Mouse (Mus musculus): ENCODE results near the gene D330020A13Rik.
"Not testable (repeated sequence)": the region's sequence is repeated elsewhere in the genome, so short reads cannot be mapped to it uniquely, and the experiment has no call there.

The D330020A13Rik gene

DNA sequence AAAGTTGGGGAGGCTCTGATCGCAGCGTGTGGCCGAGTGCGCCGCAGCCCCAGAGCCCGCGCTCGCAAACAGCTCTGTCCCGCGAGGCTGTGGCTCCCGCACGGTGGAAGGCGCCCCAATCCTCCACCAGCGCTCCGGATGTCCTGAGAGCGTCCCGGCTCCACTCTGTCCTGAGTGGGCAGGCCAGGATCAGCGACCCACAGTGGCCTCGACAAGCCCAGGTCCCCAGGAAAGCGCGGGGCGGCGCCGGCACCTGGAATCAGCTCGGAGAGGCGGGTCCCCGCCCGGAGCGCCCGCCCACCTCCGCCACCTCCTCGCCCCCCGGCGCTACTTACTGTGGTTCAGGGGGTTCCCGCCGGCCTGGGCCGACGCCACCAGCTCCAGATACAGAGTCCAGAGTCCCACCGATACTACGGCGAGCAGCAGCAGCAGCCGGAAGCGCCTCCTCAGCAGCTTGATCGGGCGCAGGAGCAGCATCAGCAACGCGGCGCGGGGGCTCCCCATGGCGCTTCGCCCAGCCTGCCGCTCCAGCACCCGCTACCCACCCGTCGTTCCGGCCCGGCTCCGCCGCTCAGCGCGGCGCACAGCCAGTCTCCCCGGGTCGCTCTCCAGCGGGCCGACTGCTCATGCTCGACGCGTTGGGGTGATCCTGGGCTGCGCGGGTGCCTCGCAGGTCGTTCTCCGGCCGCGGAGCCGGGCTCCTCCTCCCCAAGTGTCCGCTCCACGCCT, at the start of gene D330020A13Rik, which contains the start of gene B4galnt3:
D330020A13Rik (plus strand) TSS at position 309 of the 729 bp plus-strand sequence.
B4galnt3 (minus strand) TSS at position 504 of the 729 bp plus-strand sequence.
- DNase-seq (ENCODE audit: inconsistent ontology term), result peak; percentile 50

DNA sequence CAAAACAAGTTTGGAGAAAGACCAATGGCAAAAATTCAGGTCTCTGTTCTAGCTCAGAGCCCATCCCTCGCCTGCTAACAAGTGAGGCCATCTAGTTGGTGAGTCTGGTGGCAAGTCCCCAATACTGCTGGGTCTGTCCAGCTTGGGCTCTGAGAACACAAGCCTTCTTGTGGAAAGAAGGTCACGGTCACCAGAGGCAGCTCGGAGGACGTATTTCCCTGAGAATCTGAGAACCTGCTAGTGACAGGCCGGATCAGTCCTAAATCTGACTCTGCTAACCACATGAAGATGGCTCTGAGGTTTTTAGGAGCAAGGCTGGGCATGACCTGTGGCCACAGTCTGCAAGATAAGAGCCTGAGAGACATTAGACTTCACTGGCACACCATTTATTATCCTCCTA, 47.5 kb upstream of the D330020A13Rik start:
- DNase-seq (ENCODE audit: inconsistent ontology term), result no peak

DNA sequence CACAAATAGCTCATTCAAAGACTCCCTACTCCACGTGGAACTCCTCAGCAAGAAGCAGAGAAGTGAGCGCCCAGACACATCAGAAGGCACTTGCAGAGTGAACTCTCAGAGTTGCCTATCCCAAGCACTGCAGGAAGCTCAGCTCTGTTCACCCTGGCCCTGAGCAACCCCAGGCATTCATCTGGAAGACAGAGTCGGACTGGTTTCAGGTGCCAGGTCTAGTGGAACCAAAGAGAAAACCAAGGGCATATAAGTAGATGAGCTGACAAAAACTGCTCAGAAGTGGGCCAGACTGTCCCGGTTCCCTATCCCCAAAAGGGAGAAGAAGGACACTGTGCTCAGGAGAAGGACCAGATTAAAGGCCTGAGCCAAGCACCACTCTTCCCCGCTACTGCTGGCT, 44.3 kb upstream of the D330020A13Rik start:
- no peak for DNase-seq (ENCODE audit: inconsistent ontology term)

DNA sequence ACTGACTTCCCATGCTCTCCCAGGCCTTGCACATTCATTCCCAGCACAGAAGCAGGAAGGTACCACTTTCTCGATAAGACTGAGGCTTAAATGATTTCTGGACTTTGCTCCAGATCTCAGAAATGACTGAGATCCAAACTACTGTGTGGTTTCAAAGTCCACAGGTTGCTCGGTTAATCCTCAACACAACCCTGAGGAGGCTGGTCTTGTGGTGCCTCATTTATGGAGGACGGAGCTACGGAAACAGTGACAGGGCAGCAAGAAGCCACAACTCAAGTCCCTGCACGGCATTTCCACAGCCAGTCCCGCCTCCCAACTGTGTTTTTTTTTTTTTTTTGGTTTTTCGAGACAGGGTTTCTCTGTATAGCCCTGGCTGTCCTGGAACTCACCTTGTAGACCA, 43.2 kb upstream of the D330020A13Rik start:
- no peak for DNase-seq (ENCODE audit: inconsistent ontology term)

DNA sequence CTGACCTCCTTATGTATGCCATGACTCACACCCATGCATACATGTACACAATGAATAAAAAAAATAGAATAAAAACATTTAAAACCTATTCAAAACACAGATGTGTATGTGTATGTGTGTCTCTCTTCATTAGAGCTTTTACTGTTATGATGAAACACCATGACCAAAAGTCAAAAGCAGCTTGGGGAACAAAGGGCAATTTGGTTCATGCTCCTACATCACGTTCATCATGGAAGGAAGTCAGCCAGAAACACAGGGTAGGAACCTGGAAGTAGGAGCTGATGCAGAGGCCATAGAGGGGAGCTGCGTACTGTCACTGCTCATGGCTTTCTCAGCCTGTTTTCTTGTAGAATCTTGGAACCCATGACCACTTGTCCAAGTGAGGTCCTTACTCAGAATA, 41.4 kb upstream of the D330020A13Rik start:
- no peak for DNase-seq (ENCODE audit: inconsistent ontology term)

DNA sequence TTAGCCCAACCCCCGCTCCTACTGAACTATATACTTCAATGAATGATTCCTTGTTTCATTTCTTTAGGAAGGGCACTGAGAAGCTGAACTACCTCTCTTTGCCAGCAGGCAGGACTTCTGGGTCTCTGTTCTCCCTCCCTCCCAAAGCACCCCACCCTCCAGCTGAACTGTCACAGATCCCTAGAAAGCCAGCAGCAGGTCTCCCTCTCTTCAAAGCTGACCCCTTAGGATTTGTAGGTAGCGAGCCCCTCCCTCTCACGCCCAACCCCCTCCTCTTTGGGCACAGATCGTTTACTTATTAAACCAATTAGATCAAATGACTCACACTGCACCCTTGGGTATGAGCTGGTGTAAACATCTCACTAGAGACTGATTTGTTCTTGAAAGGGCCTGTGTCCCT, 39.5 kb upstream of the D330020A13Rik start:
- DNase-seq (ENCODE audit: inconsistent ontology term), result no peak

DNA sequence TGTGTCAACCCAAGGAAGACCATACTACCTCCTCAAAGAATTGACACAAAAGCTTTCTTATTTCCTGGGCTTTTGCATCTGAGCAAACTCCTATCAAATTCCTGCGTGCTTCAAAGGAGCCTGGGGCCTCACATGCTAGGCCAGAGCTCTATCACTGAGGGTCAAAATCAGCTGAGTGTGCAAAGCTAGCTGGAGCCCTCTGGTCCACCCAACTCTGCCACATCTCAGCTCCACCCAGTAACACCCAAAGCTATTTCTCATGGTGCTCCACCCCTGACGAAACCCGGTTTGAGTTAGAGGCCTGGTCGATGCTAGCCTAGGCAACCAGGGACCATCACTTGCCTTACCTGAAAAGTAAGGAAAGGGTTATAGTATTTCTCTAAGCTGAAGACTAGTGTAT, 39.0 kb upstream of the D330020A13Rik start:
- no peak for DNase-seq (ENCODE audit: inconsistent ontology term)

DNA sequence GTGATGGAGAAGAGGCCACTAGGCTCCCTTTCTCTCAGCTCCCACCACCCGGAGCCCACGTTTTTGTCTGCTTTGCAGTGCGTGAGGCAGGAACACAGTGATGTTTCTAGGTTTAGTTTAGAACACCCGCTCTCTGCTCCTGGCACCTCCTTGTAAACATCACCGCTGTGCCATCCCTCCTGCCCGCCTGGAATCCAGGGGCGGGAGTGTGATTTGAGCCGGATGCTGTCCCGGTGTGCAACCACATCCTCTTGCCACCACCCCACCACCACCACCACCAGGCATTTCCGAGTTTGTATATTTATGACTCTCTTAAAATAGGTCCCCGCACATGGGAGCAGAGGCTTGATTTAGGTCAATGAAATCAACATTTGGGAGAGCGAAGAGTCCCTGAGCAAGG, 38.5 kb upstream of the D330020A13Rik start:
- DNase-seq (ENCODE audit: inconsistent ontology term), result no peak

DNA sequence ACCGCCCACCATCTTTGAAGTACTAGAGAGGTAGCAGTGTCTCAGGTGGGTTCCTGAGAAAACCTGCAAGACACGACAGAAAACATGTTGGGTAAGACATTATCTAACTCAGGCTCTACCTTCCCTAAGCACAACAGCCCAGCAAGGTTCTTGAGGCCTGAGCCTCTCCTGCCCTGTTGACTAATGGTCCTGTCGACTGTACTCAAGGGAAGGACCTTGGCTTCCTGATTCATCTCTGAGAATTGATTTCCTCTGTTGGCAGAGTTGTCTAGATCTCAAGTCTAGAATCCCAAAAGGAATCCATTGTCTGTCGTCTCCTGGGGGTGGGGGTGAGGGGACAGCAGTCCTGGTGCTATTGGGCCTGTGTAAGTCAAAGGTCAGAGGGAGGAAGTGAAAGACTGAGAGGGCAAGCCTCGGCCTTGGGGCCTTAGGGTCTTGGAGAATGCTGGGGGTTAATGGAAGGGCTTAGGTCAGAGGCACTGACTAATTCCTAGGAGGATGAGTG, 37.7 kb upstream of the D330020A13Rik start:
- DNase-seq (ENCODE audit: inconsistent ontology term), result no peak

DNA sequence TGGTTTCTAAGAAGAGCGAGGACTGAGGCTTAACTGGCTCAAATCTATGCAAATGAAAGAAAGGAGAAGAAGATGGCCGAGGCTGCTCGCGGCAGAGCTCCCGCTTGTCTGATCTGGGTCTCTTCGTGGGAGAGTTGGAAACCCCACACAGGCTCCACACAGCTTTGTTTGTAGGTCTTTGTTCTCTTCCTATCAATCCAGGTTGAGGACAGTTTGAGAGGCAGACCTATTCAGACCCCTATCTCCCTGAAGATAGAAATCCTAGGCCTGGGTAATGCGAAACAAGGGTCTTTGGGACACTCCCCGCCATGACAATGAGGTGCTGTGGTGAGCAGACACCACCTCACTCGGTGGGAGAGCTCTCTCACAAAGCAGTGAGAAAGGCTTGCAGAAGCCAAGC, 34.7 kb upstream of the D330020A13Rik start:
- no peak for DNase-seq (ENCODE audit: inconsistent ontology term)

DNA sequence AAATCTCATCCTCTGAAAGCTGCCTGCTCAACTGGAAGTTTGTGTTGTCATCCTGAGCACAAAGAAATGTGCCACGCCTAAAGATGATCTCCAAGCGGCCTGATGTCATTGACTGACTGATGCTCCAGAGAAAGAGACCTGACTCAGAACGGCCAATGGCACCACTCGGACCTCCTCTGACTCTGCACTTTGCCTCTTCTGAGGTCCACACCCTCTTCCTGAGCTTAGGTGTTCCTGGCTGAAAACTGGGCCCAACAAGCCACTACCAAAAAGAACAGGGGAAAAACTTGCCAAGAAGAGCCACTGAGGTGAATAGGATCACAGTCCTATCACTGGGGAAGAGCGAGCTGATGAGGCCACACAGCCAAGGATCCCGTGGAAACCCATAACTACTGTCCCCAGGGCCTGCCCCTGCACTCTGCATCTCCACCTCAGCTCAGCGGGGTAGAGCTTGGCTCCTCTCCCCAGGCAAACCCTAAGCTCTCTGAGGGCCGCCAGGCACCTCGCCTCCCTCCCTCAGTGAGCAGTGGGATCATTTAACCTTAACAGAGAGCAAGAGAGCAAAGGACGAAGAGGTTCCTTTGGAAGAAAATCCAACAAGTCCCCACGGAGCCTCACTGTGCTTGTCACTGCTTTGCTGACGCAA, 31.2 kb upstream of the D330020A13Rik start:
- no peak for DNase-seq (ENCODE audit: inconsistent ontology term)

DNA sequence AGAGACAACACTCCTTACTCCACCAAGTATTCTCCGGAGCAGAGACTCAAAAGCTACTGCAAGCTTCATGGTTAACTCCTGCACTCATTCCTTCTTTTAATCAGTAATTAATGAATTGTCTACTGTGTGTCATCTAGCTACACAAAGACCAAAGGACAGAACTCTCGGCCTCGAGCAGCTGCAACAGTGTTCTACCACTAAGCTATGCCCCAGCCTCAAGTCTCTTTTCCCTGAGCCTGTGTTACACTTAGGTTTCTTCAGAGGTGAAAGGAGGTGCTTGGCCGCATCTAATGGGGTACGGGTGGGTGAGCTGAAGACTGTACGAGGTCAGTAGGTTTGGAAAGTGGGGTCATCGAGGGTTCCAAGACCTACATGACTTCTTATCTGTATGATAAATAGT, 30.6 kb upstream of the D330020A13Rik start:
- DNase-seq (ENCODE audit: inconsistent ontology term), result no peak

DNA sequence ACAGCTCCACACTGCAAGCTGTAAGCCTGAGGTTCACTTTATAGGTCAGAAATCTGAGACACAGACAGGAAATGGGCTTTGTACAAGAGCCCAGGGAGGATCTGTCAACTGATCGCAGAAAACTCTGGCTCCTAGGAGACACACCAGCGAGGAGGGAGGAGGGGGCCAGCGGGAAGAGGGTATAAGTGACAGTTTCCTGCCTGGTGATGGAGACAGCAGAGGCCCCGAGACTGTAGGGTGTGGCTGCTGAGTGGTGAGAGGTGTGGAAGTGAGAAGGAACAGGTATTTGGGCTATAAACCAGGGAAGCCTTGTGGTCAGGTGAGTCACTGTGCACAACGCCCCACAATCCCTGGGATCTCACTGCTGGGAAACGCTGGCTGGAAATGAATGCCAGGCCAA, 30.0 kb upstream of the D330020A13Rik start:
- DNase-seq (ENCODE audit: inconsistent ontology term), result no peak

DNA sequence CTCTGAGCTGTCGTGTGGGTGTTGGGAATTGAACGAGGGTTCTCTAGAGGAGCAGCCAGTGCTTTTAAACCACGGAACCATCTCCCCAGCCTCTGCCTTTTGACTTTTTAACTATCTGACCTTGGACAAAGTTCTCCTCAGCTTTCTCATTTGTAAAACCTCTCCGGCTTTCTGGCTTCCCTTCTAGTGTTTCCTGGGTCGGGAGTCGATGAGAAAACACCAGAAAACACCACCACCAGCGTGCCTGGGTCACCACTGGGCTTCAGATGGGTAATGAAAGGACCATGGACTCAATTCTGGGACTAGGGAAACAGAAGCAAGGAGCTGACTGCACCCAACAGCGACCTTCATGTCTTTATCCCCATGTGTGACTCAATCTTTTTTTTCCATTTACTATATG, 20.0 kb upstream of the D330020A13Rik start:
- DNase-seq (ENCODE audit: inconsistent ontology term), result no peak

DNA sequence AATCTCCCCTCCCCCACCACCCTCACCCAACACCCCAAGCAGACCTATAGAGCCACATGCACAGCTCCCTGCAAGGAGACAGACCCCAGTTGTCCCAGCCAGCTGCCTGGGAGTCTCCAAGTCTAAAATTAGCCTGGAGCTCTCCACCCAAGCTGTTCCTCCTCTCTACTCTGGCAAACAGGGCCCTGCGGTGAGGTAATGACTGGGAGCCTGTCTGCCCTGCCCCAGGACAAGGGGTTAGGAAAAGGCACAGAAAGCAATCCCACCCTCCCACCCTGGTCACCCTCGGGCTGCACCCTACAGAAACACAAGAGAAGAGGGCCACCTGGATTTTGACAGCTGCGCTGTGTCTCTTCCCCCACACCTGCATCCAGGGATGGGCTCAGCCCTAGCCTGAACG, 19.3 kb upstream of the D330020A13Rik start:
- DNase-seq (ENCODE audit: inconsistent ontology term), result no peak

DNA sequence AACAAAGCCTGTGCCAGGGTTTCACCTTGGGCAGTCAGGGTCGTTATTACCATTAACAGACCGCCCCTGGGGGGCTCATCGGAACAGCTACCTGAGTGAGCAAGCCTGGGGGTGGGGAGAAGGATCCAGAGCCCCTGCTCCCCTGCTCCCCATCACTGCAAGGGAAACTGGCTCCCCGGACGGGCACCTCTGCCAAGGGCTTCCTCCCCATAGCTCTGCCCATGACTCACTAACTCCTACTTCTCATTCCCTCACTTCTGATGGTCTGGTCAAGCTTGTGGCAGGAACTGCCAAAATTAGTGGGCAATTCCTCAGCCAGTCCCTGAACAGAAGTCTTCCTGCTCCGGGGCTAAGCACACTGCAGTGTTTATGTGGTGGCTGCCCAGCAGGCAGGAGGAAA, 18.9 kb upstream of the D330020A13Rik start:
- peak; percentile 47 for DNase-seq (ENCODE audit: inconsistent ontology term)

DNA sequence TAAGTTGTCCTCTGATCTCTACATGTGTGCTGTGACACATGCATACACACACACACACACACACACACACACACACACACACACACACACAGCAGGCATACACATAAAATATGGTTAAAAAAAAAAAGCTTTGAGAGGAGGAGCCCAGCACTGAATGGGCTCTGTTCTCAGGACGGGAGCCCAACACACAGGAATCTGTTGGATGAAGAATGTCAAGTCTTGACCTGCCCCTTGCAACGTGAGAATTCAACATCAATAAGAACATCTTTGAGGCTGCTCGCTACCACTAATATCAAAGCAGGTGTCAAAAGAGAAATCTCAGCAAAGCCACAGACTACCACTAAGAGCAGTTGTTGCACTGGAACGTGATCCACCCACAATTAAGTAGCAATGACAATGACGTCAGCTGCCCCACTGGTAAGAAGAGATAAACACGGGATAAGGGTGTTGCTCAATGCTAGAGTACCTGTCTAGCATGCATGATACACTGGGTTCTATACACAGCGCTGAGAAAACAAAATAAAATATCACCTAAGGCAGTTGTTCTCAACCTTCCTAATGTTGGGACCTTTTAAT, 17.2 kb upstream of the D330020A13Rik start:
- no peak for DNase-seq (ENCODE audit: inconsistent ontology term)

DNA sequence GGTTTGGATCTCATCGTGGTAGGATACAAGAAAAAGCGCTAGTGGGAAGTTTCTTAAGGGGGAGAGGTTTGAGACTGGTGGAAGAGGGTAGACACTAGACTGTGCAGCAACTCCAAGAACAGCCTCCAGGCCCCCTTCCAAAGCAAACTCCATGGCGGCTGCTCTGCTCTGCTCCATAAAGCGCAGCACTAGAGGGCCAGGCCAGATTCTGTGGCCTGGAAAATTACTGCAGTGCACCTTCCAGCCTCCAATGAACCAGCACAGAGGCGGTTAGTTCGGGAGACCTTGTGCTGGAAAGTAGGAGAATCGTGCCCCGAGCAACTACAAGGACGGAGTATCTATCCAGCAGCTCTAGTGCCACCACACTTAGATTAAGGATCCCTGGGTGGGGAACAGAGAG, 6.9 kb upstream of the D330020A13Rik start:
- no peak for DNase-seq (ENCODE audit: inconsistent ontology term)

DNA sequence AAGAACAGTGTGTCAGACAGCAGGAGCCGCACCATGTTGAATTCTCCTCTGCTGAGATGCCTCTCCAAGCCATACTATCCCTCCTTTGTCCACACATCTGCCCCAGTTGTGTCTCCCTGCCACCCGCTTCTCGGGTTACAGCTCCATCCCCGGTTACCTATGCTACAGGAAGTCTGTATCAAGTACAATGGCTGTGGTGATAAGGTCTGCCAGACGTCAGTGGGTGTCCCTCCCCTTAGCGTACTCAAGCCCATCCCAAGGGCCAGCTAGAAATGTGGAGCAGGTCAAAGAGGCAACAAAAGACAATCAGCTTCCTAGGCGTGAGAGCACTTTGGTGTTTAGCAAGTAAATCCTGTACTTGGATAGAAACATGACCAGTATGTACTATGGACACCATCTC, 5.6 kb upstream of the D330020A13Rik start:
- DNase-seq (ENCODE audit: inconsistent ontology term), result no peak

DNA sequence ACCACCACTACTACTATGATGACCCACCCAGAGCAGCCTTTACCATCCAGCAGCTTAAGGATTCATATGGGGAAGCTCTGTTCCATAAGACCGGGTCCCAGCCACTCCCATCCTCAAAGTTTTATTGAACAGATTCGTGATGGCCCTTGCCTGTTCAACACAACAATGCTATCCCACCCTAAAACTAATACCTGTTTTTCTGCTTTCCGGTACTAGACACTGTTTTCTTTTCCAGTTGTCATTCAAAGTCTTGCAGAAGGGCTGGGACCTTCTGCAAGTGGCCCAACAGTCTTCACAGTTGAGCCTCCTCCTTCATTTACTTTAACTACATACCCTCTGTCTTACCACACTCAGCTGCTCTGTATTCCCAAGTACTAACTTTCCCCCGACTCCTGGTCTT, 4.7 kb upstream of the D330020A13Rik start:
- no peak for DNase-seq (ENCODE audit: inconsistent ontology term)

DNA sequence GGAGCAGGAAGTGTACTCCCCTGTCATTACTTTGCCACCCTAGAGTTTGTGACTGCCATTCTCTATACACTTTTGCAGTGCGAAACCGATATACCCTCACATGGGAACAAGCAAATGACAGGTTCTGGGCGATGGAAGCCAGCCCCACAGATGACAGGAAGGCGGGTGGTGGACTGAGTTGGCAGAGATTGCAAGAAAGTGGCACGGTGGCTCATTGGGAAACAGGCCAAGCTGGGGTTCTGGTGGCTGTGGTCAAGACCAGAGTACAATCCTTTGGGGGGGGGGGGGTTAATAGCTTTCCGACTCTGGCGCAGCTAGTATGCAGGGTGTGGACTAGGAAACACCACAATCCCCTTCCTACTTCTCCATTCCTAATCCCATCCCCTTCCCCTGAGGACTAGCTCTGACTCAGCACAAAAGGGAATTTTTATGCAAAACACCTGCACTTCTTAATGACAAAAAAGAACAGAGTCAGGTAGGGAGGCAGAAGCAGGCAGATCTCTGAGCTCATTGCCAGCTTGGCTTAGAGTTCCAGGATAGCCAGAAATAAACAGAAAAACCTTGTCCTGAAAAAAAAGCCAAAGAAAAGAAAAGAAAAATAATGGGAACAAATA, 2.7 kb upstream of the D330020A13Rik start:
- no peak for DNase-seq (ENCODE audit: inconsistent ontology term)

DNA sequence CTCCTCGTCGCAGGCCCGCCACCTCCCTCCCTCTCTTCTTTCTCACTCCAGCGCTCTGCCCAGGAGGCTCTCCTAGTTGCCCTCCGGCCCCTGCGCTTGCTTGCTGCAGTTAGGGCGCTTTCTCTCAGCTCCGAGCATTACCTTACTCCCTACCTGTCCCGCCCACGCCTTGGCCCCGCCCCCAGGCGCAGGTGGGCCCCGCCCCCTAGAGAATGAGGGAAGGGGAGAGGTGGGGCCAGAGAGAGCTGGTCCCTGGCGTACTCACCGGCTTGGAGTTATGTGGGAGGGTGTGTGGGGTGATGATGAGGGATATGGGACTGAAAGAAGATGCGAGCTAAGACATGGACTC, 595 bp downstream of the D330020A13Rik start:
- DNase-seq (ENCODE audit: inconsistent ontology term), result no peak

DNA sequence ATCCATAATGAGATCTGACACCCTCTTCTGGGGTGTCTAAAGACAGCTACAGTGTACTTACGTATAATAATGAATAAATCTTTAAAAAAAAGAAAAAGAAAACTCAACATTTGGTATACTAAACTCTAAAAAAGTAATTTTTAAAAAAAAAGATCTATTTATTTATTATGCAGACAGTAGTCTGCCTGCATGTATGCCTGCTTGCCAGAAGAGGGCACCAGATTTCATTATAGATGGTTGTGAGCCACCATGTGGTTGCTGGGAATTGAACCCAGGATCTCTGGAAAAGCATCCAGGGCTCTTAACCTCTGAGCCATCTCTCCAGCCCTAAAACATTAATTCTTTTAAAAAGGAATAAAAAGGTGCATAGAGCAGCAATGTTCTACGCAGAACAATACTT, 2.4 kb downstream of the D330020A13Rik start:
- not testable (repeated sequence) for DNase-seq (ENCODE audit: inconsistent ontology term)
